Mouse (Mus musculus) lung, embryonic 15.5 days (tissue): ENCODE results near the gene Gm21987. TPM values are rescaled to one million over a fixed set of nuclear protein-coding genes. Genes with fewer than 3 reads are reported as not detected.

ENCODE experiments used
- ATAC-seq: fragments of 200-750 bp; cut with Nextera tagmentation; 2 replicates; pipeline ENCODE4 v1.8.0; 2017; ENCODE audit warnings: moderate number of reproducible peaks, borderline replicate concordance; ENCODE audit not compliant: low FRiP score, low TSS enrichment; ENCODE audit errors: extremely low read depth
- H3K27ac ChIP-seq: fragments of 300-500 bp; sonication (generic); 2 replicates; pipeline ENCODE4 v1.5.1; 2015; ENCODE audit warnings: moderate library complexity, mild to moderate bottlenecking, inconsistent platforms
- H3K27me3 ChIP-seq: fragments of 300-500 bp; sonication (generic); 2 replicates; pipeline ENCODE4 v1.6.1; 2015; ENCODE audit warnings: inconsistent platforms
- H3K36me3 ChIP-seq: fragments of 300-500 bp; sonication (generic); 2 replicates; pipeline ENCODE4 v1.6.1; 2015; ENCODE audit warnings: inconsistent platforms
- H3K4me1 ChIP-seq: fragments of 300-500 bp; sonication (generic); 2 replicates; pipeline ENCODE4 v1.6.1; 2015; ENCODE audit warnings: inconsistent platforms
- H3K4me2 ChIP-seq: fragments of 300-500 bp; sonication (generic); 2 replicates; pipeline ENCODE4 v1.6.1; 2015; ENCODE audit warnings: inconsistent platforms, mild to moderate bottlenecking, moderate library complexity
- H3K4me3 ChIP-seq: fragments of 300-500 bp; sonication (generic); 2 replicates; pipeline ENCODE4 v1.5.1; 2015; ENCODE audit warnings: mild to moderate bottlenecking, inconsistent platforms
- H3K9ac ChIP-seq: fragments of 300-500 bp; sonication (generic); 2 replicates; pipeline ENCODE4 v1.6.1; 2015; ENCODE audit warnings: inconsistent platforms
- H3K9me3 ChIP-seq: fragments of 300-500 bp; sonication (generic); 2 replicates; pipeline ENCODE4 v1.6.1; 2016; ENCODE audit warnings: inconsistent platforms
- WGBS: fragments of 180-500 bp; shearing (Covaris S2); methylation state at CpG from one replicate; pipeline ENCODE4 v1.1.7; 2015; 5-methylcytosine and 5-hydroxymethylcytosine counted together
- polyA plus RNA-seq: library from polyadenylated mRNA; unstranded; fragments of >200 nt; fragmentation: Nextera tagmentation; extraction: Ambion mirVana; gene quantifications from 2 replicates; pipeline ENCODE4 v1.2.1, GENCODE M21; 2015

The Gm21987 gene
- polyA plus RNA-seq, 1 experiment from 2014 or later: not detected

- H3K4me3 ChIP-seq: no peak overlapping the region
- 77% methylated on average over 10 of the region's 10 CpGs for WGBS
- ATAC-seq: no peak
- no peak overlapping the region for H3K4me2 ChIP-seq
- H3K9ac ChIP-seq: no peak overlapping the region
- H3K36me3 ChIP-seq: no peaks in the 10 kb centered on the region
- H3K9me3 ChIP-seq: no peaks in the 10 kb centered on the region
- H3K27ac ChIP-seq: no peak overlapping the region
- H3K4me1 ChIP-seq: 0 out of 2 replicates have a peak, but pooled peaks cover 7% of the 10 kb centered on the region
- H3K27me3 ChIP-seq: no peaks in the 10 kb centered on the region
Measured at GRCm38 (mm10) chr16:38374379-38375140, 27.7 kb downstream of the Gm21987 start.

- Histone ChIP-seq H3K4me1 (0 out of 2 replicates have a peak, but pooled peaks cover 7% of the 10 kb centered on the region), H3K9me3 (no peaks in the 10 kb centered on the region), H3K27me3 (no peaks in the 10 kb centered on the region), H3K36me3 (no peaks in the 10 kb centered on the region), H3K9ac (no peak overlapping the region), H3K4me3 (no peak overlapping the region), H3K4me2 (no peak overlapping the region), H3K27ac (no peak overlapping the region)
- WGBS: 71% methylated on average over 7 of the region's 7 CpGs
- ATAC-seq: no peak
Measured at GRCm38 (mm10) chr16:38375182-38375581, 28.3 kb downstream of the Gm21987 start.

GRCm38 (mm10) chr16:38376163-38376840 lies 29.5 kb downstream of the Gm21987 start:
- H3K4me1 ChIP-seq: 0 out of 2 replicates have a peak, but pooled peaks cover 7% of the 10 kb centered on the region
- H3K36me3 ChIP-seq: no peaks in the 10 kb centered on the region
- no peaks in the 10 kb centered on the region for H3K9me3 ChIP-seq
- no peaks in the 10 kb centered on the region for H3K27me3 ChIP-seq
- H3K27ac ChIP-seq: peak overlapping the region; percentile 41; the same call in 1 of the 2 replicates
- peak overlapping the region; percentile 54 for H3K4me2 ChIP-seq
- peak overlapping the region; percentile 36; the same call in 1 of the 2 replicates for H3K9ac ChIP-seq
- 21% methylated on average over 17 of the region's 17 CpGs for WGBS
- peak overlapping the region; percentile 38 for H3K4me3 ChIP-seq
- ATAC-seq: peak; percentile 84; the same call in 1 of the 2 replicates

- WGBS: 42% methylated on average over 8 of the region's 8 CpGs
- Histone ChIP-seq H3K9me3 (no peaks in the 10 kb centered on the region), H3K27ac (peak overlapping the region; percentile 41; the same call in 1 of the 2 replicates), H3K4me3 (peak overlapping the region; percentile 38), H3K9ac (peak overlapping the region; percentile 36; the same call in 1 of the 2 replicates), H3K27me3 (no peaks in the 10 kb centered on the region), H3K4me1 (0 out of 2 replicates have a peak, but pooled peaks cover 7% of the 10 kb centered on the region), H3K36me3 (no peaks in the 10 kb centered on the region), H3K4me2 (peak overlapping the region; percentile 54)
- no peak for ATAC-seq
Measured at GRCm38 (mm10) chr16:38376841-38377249, 30.0 kb downstream of the Gm21987 start.

GRCm38 (mm10) chr16:38377546-38377945 lies 30.7 kb downstream of the Gm21987 start:
- no peak for ATAC-seq
- Histone ChIP-seq H3K27ac (no peak overlapping the region), H3K9me3 (no peaks in the 10 kb centered on the region), H3K9ac (no peak overlapping the region), H3K36me3 (no peaks in the 10 kb centered on the region), H3K27me3 (no peaks in the 10 kb centered on the region), H3K4me1 (0 out of 2 replicates have a peak, but pooled peaks cover 7% of the 10 kb centered on the region), H3K4me3 (no peak overlapping the region), H3K4me2 (no peak overlapping the region)
- 80% methylated on average over 6 of the region's 6 CpGs for WGBS

- no peak overlapping the region for H3K9ac ChIP-seq
- ATAC-seq: no peak
- H3K9me3 ChIP-seq: no peaks in the 10 kb centered on the region
- 86% methylated on average over 6 of the region's 6 CpGs for WGBS
- 0 out of 2 replicates have a peak, but pooled peaks cover 7% of the 10 kb centered on the region for H3K4me1 ChIP-seq
- no peaks in the 10 kb centered on the region for H3K36me3 ChIP-seq
- no peak overlapping the region for H3K4me2 ChIP-seq
- no peaks in the 10 kb centered on the region for H3K27me3 ChIP-seq
- H3K27ac ChIP-seq: no peak overlapping the region
- H3K4me3 ChIP-seq: no peak overlapping the region
Measured at GRCm38 (mm10) chr16:38378591-38378990, 31.8 kb downstream of the Gm21987 start.

GRCm38 (mm10) chr16:38379088-38379487 lies 32.2 kb downstream of the Gm21987 start:
- Histone ChIP-seq H3K4me3 (no peak overlapping the region), H3K27ac (no peak overlapping the region), H3K9me3 (no peaks in the 10 kb centered on the region), H3K27me3 (no peaks in the 10 kb centered on the region), H3K9ac (no peak overlapping the region), H3K4me1 (0 out of 2 replicates have a peak, but pooled peaks cover 7% of the 10 kb centered on the region), H3K36me3 (no peaks in the 10 kb centered on the region), H3K4me2 (no peak overlapping the region)
- ATAC-seq: no peak
- 20% methylated on average over 6 of the region's 6 CpGs for WGBS

GRCm38 (mm10) chr16:38379493-38379892 lies 32.7 kb downstream of the Gm21987 start:
- no peaks in the 10 kb centered on the region for H3K9me3 ChIP-seq
- no peaks in the 10 kb centered on the region for H3K27me3 ChIP-seq
- H3K27ac ChIP-seq: no peak overlapping the region
- WGBS: 40% methylated on average over 3 of the region's 3 CpGs
- ATAC-seq: no peak
- H3K4me2 ChIP-seq: no peak overlapping the region
- no peaks in the 10 kb centered on the region for H3K36me3 ChIP-seq
- no peak overlapping the region for H3K4me3 ChIP-seq
- H3K4me1 ChIP-seq: 0 out of 2 replicates have a peak, but pooled peaks cover 7% of the 10 kb centered on the region
- no peak overlapping the region for H3K9ac ChIP-seq

GRCm38 (mm10) chr16:38379926-38380325 lies 33.1 kb downstream of the Gm21987 start:
- H3K4me2 ChIP-seq: no peak overlapping the region
- WGBS: 81% methylated on average over 3 of the region's 3 CpGs
- H3K9me3 ChIP-seq: no peaks in the 10 kb centered on the region
- 0 out of 2 replicates have a peak, but pooled peaks cover 7% of the 10 kb centered on the region for H3K4me1 ChIP-seq
- no peak overlapping the region for H3K27ac ChIP-seq
- H3K27me3 ChIP-seq: no peaks in the 10 kb centered on the region
- no peak overlapping the region for H3K9ac ChIP-seq
- no peaks in the 10 kb centered on the region for H3K36me3 ChIP-seq
- ATAC-seq: no peak
- H3K4me3 ChIP-seq: no peak overlapping the region

GRCm38 (mm10) chr16:38383683-38384082 lies 36.8 kb downstream of the Gm21987 start:
- no peak overlapping the region for H3K27ac ChIP-seq
- 82% methylated on average over 2 of the region's 2 CpGs for WGBS
- no peaks in the 10 kb centered on the region for H3K36me3 ChIP-seq
- H3K4me2 ChIP-seq: no peak overlapping the region
- H3K9ac ChIP-seq: no peak overlapping the region
- H3K27me3 ChIP-seq: no peaks in the 10 kb centered on the region
- no peaks in the 10 kb centered on the region for H3K9me3 ChIP-seq
- no peak overlapping the region for H3K4me3 ChIP-seq
- ATAC-seq: no peak
- H3K4me1 ChIP-seq: no peaks in the 10 kb centered on the region

GRCm38 (mm10) chr16:38385184-38385634 lies 38.4 kb downstream of the Gm21987 start:
- WGBS: 79% methylated on average over 6 of the region's 6 CpGs
- H3K9me3 ChIP-seq: no peaks in the 10 kb centered on the region
- ATAC-seq: no peak

GRCm38 (mm10) chr16:38385700-38386099 lies 38.9 kb downstream of the Gm21987 start:
- H3K4me2 ChIP-seq: no peak overlapping the region
- H3K9me3 ChIP-seq: no peaks in the 10 kb centered on the region
- ATAC-seq: no peak
- no peak overlapping the region for H3K27ac ChIP-seq
- no peak overlapping the region for H3K9ac ChIP-seq
- H3K27me3 ChIP-seq: no peaks in the 10 kb centered on the region
- H3K4me1 ChIP-seq: no peaks in the 10 kb centered on the region
- 90% methylated on average over 4 of the region's 4 CpGs for WGBS
- no peak overlapping the region for H3K4me3 ChIP-seq
- H3K36me3 ChIP-seq: no peaks in the 10 kb centered on the region

More at GRCm38 (mm10) chr16:38385184-38385634, 38.4 kb downstream of the Gm21987 start:
- H3K4me1 ChIP-seq: no peaks in the 10 kb centered on the region
- no peak overlapping the region for H3K4me3 ChIP-seq
- H3K36me3 ChIP-seq: no peaks in the 10 kb centered on the region
- H3K27me3 ChIP-seq: no peaks in the 10 kb centered on the region
- H3K27ac ChIP-seq: no peak overlapping the region
- no peak overlapping the region for H3K4me2 ChIP-seq
- no peak overlapping the region for H3K9ac ChIP-seq
